Mouse (Mus musculus) mouse trophoblast stem cell (cell line): ENCODE measurements around the gene Sult2b1.

Experiments
- in situ Hi-C, 2 experiments: fragments of 300-500 bp; cut with MseI, MboI; formaldehyde crosslinking; loops; 2 replicates in 1 of 2; 3 replicates in 1 of 2; pipeline ENCODE4 v1.15.1; 2025

Gene Sult2b1

GRCm38 (mm10) chr7:45700301-45701015 is 84.0 kb downstream of the Sult2b1 start:
- in situ Hi-C loops = no loop called here

DNA sequence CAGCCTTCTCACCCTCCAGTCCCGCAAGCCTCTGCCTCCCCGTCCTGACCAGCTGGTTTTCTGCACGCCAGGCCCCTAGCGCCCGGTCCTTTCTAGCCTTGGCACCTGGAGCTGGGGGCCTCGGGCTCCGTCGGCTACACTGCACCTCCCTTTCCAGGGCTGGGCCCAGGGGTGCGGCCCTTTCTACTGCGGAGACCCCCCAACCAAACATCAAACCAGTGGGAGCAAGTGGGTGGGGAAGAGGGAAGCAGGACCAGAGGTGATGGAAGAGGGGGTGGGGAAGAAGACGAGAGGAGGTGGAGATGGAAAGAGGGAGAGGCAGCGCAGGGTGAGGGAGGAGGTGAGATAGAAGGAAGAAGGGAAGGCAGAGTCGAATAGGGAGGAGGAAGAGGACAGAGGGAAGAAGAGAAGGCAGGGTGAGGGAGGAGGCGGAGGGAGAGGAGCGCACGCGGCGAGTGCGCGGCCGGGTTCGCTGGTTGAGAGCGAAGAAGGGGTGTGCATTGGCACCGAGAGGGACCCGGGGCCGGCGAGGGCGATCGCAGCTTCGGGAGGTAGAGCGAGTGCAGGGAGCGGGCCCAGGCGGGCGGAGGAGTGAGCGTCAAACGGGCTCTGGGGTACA is 84.8 kb downstream of the Sult2b1 start, which contains the start of gene Car11:
Gene Car11, plus strand, starts transcription at position 321 of the 619 bp plus-strand sequence.
- in situ Hi-C loops = no loop called here

DNA sequence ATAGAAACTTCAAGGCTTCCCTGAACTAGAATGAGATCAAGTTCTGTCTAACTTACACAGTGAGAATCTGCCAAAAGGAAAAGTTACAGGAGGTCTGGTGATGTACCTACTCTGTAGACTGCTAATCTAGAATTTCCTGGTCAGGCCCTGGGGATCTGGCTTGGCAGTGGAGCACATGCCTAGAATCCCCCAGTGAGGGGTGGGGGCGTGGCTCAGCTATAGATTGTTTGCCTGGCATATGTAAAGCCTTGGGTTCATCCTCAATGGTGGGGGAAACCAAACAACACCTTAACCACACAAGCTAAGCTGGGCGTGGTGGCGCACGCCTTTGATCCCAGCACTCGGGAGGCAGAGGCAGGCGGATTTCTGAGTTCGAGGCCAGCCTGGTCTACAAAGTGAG is 86.6 kb downstream of the Sult2b1 start:
- in situ Hi-C loops = no loop called here

- in situ Hi-C loops = no loop called here
Measured at GRCm38 (mm10) chr7:45695098-45695497, 89.4 kb downstream of the Sult2b1 start.

DNA sequence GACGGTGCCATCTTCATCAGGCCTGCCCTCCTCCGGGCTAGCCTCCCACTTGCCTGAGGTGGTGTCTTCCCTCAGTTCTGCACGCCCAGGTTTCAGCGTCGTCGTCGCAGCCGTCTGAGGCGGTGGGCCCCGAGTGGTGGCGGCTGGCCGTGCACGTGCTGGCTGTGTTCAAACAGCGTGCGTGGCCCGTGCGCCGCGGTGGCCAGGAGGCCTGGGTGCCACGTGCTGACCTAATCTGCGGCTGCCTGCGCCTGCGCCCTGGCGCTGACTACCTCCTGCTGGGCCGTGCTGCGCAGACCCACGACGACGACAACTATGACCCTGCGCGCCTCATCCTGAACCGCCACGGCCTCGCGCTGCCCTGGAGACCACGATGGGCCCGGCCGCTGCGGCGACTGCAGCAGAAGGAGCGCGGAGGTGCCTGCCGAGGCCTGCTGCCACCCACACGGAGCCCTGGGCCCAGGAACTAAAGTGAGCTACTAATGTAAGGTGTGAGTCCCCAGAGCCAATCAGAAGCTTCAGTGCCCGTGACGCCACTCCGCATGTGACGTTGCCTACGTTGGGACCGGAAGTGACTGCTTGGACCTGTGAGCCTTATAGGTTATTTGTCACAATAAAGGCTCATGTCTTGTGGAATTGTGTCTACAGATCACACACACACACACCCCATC is 90.4 kb downstream of the Sult2b1 start, which contains the start of gene Sec1:
Gene Sec1, minus strand, starts transcription at position 482 of the 671 bp plus-strand sequence.
- in situ Hi-C loops = no loop called here

DNA sequence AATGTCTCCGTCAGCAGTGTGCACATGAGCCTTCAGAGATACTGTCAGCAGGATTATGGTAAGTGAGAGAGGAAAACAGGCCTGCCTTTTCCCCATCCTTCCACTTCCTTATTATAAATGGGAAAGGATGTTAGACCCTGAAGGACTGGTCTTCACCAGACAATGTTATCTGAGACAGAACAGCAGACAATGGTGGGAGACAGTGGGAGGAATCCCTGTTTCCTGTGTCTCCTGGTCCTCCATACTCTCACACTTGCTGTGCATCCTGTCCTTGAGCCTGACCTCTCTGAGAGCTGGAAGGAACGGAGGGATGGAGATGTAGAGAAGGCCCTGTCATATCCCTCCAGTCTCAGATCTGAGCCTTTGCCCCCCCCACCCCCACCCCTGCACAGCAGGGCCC is 92.1 kb downstream of the Sult2b1 start:
- in situ Hi-C loops = no loop called here

GRCm38 (mm10) chr7:45689800-45690199 is 94.7 kb downstream of the Sult2b1 start:
- in situ Hi-C loops = no loop called here

DNA sequence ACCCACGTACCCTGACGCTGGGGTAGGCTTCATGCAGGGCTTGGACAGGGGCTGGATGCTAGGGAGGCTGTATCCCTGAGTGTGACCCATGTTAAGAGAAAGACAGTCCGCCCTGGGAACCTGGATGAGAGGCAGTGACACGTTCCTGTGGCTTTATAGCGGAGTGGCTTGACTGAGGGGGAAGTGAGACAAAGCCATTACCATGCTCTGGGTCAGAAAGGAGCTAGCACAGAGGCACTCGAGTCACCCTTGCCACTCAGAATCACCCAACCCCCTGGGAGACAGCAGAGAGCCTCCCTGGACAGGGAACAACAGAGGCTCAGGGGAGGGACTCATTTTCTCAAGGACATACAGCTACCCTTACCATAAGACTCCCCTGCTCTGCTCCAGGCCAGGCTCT is 95.4 kb downstream of the Sult2b1 start:
- in situ Hi-C loops = no loop called here

GRCm38 (mm10) chr7:45686841-45687240 is 97.6 kb downstream of the Sult2b1 start:
- in situ Hi-C loops = no loop called here

DNA sequence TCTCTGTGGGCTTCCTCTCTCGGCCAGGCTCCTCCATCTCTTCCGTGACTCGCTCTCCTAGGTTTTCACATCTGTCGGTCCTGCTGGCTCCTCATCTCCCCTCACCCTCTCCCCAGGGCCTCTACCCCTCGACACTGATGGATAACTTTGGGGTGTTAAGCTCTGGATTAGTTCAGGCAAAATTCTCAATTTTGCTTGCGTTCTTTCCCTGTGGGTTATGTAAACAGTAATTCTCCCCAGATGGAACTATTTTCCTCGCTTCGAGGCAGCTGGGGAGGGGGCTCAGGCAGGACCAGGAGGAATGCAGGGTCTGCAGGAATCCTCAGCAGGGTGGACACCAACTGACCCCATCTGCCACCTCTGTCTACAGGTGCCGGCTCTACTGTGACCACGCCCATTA is 98.7 kb downstream of the Sult2b1 start:
- in situ Hi-C loops = no loop called here

DNA sequence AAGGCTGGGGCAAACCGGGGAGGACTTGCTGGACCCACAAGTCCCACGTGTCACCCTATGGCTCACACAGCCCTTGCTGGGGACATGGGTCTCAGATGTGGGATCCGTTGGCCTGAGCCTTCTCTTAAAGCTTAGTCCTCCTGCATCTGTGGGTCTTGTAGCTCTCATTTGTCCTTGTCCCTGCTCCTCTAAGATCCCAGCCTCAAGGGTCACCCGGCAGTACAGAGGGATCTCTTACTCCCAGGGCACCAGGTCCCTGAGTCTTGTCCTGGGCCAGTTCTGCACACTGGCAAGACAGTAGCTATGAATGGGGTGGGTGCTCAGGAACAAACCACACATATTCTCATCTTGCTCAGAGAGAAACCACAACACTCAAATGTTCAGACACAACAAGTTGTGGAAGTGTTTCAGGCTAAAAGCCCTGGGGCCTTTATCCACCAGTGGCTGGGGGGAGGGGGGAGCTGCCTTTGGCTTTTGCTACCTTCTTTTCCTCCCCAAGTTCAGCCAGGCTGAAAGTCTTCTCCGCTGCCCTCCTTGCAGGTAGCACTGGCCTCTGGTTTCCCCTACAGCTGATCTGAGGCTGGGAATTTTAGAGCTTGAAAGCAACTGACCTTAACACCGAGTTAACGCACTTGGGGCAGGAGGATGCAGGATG is 100.9 kb downstream of the Sult2b1 start, which contains the start of gene Ntn5:
Gene Ntn5, plus strand, starts transcription at position 627 of the 655 bp plus-strand sequence.
- in situ Hi-C loops = no loop called here

GRCm38 (mm10) chr7:45682144-45683126 is 102.0 kb downstream of the Sult2b1 start:
- in situ Hi-C loops = no loop called here

DNA sequence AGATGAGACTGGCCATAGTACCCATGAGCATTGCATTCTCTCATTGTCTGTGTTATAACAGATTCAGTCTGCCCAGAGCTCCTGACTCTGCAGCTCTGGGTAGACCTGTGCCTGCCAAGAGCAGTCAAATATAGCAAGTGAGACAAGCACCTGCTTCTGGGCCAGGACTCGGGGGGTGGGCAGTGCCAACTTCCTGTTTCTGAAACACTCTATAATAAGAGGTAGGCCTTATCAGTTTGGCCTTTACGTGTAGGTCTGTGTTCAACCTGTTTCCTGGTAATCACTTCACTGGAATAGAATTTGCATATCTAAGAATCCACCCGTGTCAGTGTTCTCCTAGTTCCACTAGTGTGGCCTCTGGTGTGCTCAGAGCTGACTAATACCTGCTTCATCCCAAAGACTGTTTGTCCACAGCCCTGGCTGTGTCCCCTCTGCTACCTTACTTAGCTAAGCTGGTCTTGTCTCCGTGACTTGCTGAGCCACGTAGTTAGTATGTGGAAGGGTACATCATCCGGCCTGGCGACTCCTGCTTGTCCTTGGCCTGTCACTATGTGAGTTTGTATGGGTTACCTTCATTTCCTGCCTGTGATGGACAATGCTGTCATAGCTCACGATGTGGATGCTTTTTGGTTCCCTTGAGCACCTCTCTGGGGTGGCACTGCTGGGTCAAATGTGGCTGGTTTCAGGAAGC is 103.3 kb downstream of the Sult2b1 start:
- in situ Hi-C loops = no loop called here
